Mouse (Mus musculus) heart, postnatal 14 days (tissue): Measurements from ENCODE around the gene Fbxw2. TPM values are rescaled to one million over a fixed set of nuclear protein-coding genes. Genes with fewer than 3 reads are reported as not detected.
"Not testable (repeated sequence)": the region's sequence is repeated elsewhere in the genome, so short reads cannot be mapped to it uniquely, and the experiment has no call there.

ENCODE experiments used
- DNase-seq, 2 experiments: peaks; one replicate each; pipeline ENCODE4 v3.0.0; 2021 to 2022
- intact Hi-C: fragments of 180-260 bp; cut with DNase I; formaldehyde crosslinking; loops from one replicate; pipeline ENCODE4 v1.15.1; 2025
- total RNA-seq, 2 experiments: library from RNA; stranded (reverse); gene quantifications; 2 replicates each; pipeline ENCODE4 v1.2.3; 2021

Fbxw2 gene
- total RNA-seq, 2 experiments from 2014 or later = 60.1 to 61.1 TPM

DNA sequence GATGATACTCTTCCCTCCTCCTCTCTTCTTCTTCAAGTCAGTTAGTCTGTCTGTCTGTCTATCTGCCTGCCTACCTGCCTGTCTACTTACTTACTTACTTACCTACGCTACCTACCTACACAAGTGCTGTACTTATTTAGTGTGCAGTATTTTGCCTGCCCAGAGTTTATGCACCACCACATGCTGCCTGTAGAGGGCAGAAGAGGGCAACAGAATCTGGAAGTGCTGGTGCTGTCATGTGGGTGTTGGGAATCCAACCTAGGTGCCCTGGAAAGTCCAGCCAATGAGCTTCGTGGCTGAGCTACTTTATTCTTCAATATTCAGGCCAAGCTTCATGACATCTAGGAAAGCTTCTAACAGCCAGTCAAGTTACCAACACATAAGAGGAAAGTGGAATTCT lies 42.0 kb downstream of the Fbxw2 start:
- peak; percentile 41 to 57 for DNase-seq
- intact Hi-C loops = loop anchor here (2.0 to 10.0 kb wide), 4 partner anchors 68 to 321 kb away; partner anchors contain the start of genes AI182371 and Cntrl

DNA sequence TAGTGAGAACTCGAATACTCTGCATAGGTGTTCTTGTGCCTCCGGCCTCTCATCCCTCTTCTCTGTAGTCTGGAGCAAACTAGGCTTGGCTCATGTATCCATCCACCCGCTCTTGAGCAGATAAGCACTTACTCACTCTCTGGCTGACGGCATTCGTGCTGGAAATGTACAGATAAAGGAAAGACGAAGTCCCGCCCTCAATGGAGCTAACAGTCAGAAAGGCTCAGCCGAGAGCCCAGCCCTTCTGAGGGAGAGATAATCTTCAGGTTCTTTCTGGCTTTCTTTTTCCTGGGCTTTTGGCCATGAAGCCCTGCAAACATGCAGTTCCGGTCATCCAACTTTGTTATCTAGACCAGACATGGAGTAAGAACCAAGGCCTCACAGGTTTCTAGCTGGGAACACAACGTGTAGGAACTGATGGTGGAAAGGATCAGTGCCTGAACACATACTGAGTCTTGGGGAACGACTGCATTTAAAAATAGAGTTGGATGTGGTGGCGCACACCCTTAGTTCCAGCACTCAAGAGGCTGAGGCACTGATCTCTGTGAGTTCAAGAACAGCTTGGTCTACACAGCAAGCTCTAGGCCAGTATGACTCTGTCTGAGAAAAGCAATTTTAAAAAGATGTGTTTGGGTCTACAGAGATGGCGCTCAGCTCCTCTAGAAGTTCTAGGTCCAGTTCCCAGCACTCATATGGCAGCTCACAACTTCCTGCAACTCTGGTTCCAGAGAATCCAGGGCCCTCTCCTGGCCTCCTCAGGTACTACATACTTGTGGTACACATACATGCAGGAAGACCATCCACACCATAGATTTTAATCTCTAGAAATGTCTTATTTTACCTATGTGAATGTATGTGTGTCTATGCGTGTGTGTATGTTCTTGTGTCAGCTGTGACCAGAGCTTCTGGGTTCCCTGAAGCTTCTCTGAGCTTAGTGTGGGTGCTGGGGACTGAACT lies 42.8 kb downstream of the Fbxw2 start:
- no peak for DNase-seq
- intact Hi-C loops = loop anchor here (2.0 to 10.0 kb wide), 4 partner anchors 69 to 321 kb away; partner anchors contain the start of genes AI182371 and Cntrl

DNA sequence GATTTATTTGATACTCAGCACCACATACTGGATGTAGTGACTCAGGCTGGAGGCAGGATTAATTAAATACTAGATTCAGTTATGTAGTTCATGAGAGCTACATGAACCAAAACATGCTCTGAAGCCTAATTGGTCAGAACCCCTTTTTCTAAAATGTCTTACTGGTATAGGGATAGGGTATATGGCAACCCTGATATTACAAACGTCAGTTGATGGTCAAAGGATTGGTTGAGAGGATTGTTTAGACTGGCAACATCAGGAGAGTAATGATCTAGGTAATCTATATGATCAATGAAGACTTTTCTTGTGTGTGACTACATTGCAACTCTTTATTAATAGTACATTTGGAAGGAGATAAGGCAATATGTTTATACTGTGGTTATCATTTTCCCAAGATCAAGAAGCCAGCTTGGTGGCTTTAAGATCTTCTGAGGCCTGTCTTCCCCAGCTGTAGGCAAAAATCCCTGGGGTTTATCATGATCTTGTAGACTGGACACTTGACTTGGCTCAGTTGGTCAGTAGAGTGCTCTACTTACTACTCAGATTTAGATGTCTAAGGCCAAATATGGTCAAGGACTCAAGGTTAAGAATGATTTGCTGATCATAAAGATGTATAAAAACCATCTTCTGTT lies 48.8 kb downstream of the Fbxw2 start:
- DNase-seq = no peak
- intact Hi-C loops = no loop called here

DNA sequence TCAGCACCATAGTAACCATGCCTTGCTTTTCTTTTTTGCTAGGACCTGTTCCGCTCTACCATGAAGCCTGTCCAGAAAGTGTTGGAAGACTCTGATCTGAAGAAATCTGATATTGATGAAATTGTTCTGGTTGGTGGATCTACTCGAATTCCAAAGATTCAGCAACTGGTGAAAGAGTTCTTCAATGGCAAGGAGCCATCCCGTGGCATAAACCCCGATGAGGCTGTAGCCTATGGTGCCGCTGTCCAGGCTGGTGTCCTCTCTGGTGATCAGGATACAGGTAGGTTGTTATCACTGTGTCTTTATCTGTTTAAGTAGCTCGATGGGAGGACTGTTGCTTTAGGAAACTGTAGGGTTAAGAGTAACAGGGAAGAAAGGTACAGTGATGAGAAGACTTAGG lies 51.6 kb downstream of the Fbxw2 start:
- no peak for DNase-seq
- intact Hi-C loops = no loop called here

- intact Hi-C loops = no loop called here
- no peak for DNase-seq
Observed at GRCm38 (mm10) chr2:34773673-34774072, 52.4 kb downstream of the Fbxw2 start.

DNA sequence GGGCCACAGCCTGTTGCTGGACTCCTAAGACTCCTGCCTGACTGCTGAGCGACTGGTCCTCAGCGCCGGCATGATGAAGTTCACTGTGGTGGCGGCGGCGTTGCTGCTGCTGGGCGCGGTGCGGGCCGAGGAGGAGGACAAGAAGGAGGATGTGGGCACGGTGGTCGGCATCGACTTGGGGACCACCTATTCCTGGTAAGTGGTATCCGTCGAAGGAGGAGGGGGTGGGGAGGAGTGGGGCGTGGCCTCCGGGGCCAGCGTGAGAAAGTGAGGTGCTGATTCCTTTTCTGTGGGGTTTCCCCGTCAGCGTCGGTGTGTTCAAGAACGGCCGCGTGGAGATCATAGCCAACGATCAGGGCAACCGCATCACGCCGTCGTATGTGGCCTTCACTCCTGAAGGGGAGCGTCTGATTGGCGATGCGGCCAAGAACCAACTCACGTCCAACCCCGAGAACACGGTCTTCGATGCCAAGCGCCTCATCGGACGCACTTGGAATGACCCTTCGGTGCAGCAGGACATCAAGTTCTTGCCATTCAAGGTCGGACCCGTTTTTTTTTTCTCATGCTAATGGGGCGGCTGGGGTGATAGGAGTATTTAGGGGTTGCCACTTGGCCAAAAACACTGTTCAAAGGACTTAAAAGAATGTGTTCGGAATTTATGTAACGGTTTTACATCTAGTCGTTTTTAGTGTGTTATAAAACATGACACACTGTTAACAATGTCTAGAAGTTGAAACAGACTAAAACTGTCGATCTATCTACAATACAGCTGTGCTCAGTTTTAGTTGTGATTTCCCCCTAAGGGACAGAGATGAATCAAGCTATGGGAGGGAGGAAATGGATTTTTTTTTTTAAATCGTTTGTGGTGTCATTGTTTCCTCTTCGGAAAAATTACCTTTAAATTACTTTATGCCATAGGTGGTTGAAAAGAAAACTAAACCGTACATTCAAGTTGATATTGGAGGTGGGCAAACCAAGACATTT lies 53.6 kb downstream of the Fbxw2 start:
- intact Hi-C loops = no loop called here

DNA sequence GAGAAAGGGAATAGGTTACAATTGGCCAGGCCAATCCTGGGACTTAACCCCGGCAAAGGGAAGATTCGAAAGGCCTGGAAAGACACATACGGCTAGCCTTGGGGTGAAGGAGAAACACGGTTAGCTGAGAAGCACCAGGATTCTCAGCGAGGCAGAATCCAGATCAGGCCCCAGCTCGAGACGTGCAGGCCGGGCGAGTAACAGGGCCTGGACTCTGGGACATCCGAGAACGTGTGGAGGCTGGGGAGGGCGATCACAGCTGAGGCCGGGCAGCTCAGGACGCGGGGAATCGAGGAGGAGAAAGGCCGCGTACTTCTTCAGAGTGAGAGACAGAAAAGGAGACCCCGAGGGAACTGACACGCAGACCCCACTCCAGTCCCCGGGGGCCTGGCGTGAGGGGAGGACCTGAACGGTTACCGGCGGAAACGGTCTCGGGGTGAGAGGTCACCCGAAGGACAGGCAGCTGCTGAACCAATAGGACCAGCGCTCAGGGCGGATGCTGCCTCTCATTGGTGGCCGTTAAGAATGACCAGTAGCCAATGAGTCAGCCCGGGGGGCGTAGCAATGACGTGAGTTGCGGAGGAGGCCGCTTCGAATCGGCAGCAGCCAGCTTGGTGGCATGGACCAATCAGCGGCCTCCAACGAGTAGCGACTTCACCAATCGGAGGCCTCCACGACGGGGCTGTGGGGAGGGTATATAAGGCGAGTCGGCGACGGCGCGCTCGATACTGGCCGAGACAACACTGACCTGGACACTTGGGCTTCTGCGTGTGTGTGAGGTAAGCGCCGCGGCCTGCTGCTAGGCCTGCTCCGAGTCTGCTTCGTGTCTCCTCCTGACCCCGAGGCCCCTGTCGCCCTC lies 54.5 kb downstream of the Fbxw2 start, which contains the start of gene Hspa5:
Gene Hspa5 (plus strand): TSS at position 603 of the 859 bp plus-strand sequence.
- intact Hi-C loops = no loop called here
- peak; percentile 97 to 98 for DNase-seq

More for the DNA sequence above, 53.6 kb downstream of the Fbxw2 start:
- DNase-seq = peak; percentile 44 to 46

- DNase-seq = no peak
- intact Hi-C loops = no loop called here
Observed at GRCm38 (mm10) chr2:34770951-34771350, 55.2 kb downstream of the Fbxw2 start.

DNA sequence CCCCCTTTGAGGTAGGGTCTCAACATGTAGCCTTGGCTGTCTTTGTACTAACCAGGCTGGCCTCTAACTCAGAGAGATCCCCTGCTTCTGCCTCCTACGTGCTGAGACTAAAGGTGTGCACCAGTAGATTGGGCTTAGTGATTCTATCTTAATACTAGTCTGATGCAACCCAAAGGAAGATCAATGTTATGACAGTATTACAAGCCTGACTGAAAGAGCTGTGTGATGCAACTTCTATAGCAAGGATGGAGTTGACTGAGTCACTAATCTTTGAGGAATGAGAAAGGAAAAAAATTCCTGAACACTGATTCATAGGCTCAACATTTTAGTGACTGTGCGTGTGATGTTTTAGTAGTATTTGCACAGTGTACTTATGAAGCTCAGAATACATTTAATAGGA lies 56.1 kb downstream of the Fbxw2 start:
- intact Hi-C loops = no loop called here

DNA sequence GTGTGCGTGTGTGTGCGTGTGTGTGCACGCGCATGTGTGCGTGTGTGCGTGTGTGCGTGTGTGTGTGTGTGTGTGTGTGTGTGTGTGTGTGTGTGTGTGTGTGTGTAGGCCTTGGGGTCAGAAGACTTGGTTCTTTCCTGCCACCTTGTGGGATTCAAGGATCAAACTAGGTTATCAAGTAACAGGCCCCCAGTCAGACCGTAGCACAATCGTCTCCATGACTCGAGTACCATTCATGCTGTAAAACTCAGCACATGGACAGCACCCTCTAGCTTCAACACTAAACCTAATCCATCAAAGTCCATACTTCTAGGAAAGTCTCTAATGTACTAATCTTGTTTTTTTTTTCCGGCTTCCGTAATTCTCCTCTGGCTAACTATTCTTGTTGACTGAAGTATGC lies 61.3 kb downstream of the Fbxw2 start:
- DNase-seq = no peak
- intact Hi-C loops = no loop called here

More for the DNA sequence above, 56.1 kb downstream of the Fbxw2 start:
- DNase-seq = no peak

DNA sequence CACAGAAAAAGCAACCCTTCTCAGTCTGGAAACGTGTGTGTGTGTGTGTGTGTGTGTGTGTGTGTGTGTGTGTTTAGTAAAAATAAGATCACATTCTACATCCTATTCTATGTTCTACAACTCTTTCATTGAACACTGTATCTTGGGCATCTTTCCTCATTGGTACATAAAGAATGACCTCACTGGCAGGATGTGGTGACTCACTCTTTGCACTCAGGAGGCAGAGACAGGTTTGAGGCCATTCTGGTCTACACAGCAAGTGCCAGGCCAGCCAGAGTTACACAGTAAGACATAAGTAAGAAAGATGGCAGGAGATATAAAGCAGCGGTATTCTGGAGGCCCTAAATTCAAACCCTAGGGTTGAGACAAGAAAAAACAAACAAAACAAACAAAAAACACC lies 63.2 kb downstream of the Fbxw2 start:
- DNase-seq = no peak
- intact Hi-C loops = no loop called here

GRCm38 (mm10) chr2:34762174-34762573 lies 63.9 kb downstream of the Fbxw2 start:
- no peak for DNase-seq
- intact Hi-C loops = no loop called here

DNA sequence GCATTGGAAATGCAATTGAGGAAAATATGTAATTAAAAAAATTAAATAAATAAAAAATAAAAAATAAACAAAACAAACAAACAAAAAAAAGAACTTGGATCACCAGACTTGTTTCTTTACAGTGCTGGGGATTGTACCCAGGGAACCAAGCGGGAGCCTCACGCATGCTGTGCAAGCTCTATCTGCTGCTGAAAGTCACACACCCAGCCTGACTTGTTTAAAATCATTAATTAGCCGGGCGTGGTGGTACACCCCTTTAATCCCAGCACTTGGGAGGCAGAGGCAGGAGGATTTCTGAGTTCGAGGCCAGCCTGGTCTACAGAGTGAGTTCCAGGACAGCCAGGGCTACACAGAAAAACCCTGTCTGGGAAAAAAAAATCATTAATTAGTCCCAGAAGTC lies 64.8 kb downstream of the Fbxw2 start:
- DNase-seq, intact Hi-C loops: not testable (repeated sequence)

- no peak for DNase-seq
- intact Hi-C loops = no loop called here
Observed at GRCm38 (mm10) chr2:34757341-34757740, 68.8 kb downstream of the Fbxw2 start.

GRCm38 (mm10) chr2:34754551-34755358 lies 71.4 kb downstream of the Fbxw2 start, which contains the start of gene Gapvd1:
Gene Gapvd1, minus strand, starts transcription at chr2:34755232.
- intact Hi-C loops = no loop called here

More at GRCm38 (mm10) chr2:34754551-34755358, 71.4 kb downstream of the Fbxw2 start, which contains the start of gene Gapvd1:
- DNase-seq = peak; percentile 8 to 18
